Mouse (Mus musculus) intestine, embryonic 16.5 days (tissue): ENCODE results near the gene Map10. TPM values are rescaled to one million over a fixed set of nuclear protein-coding genes. Genes with fewer than 3 reads are reported as not detected.

Experiments used
- ATAC-seq: fragments of 200-750 bp; cut with Nextera tagmentation; 2 replicates; pipeline ENCODE4 v1.8.0; 2017; ENCODE audit warnings: moderate TSS enrichment, moderate library complexity
- H3K27ac ChIP-seq: fragments of 300-500 bp; sonication (generic); 2 replicates; pipeline ENCODE4 v1.5.1; 2014; ENCODE audit warnings: mild to moderate bottlenecking, low read length
- H3K27me3 ChIP-seq: fragments of 300-500 bp; sonication (generic); replicated peaks from 2 replicates; pipeline ENCODE4 v1.6.1; 2014; ENCODE audit warnings: low read length, control low read depth, mixed read lengths; ENCODE audit not compliant: control insufficient read depth, insufficient read depth
- H3K36me3 ChIP-seq: fragments of 300-500 bp; sonication (generic); 2 replicates; pipeline ENCODE4 v1.6.1; 2014; ENCODE audit warnings: low read length, control low read depth; ENCODE audit not compliant: control insufficient read depth, insufficient read depth
- H3K4me1 ChIP-seq: fragments of 300-500 bp; sonication (generic); 2 replicates; pipeline ENCODE4 v1.6.1; 2014; ENCODE audit warnings: low read length, control low read depth, mixed read lengths; ENCODE audit not compliant: control insufficient read depth, insufficient read depth
- H3K4me2 ChIP-seq: fragments of 300-500 bp; sonication (generic); 2 replicates; pipeline ENCODE4 v1.6.1; 2014; ENCODE audit warnings: low read depth, low read length, control low read depth
- H3K4me3 ChIP-seq: fragments of 300-500 bp; sonication (generic); 2 replicates; pipeline ENCODE4 v1.5.1; 2014; ENCODE audit warnings: mild to moderate bottlenecking, low read length
- H3K9ac ChIP-seq: fragments of 300-500 bp; sonication (generic); 2 replicates; pipeline ENCODE4 v1.6.1; 2014; ENCODE audit warnings: low read depth, low read length
- H3K9me3 ChIP-seq: fragments of 300-500 bp; sonication (generic); 2 replicates; pipeline ENCODE4 v1.6.1; 2016; ENCODE audit warnings: low read length, control low read depth; ENCODE audit not compliant: control insufficient read depth
- WGBS: fragments of 180-500 bp; shearing (Covaris S2); extraction: QIAGEN DNeasy Blood & Tissue Kit; methylation state at CpG from one replicate; pipeline ENCODE4 v1.1.7; 2014; 5-methylcytosine and 5-hydroxymethylcytosine counted together
- polyA plus RNA-seq: library from polyadenylated mRNA; unstranded; fragments of >200 nt; fragmentation: Nextera tagmentation; extraction: Ambion mirVana; gene quantifications from 2 replicates; pipeline ENCODE4 v1.2.1, GENCODE M21; 2015

Map10 gene
- polyA plus RNA-seq, 1 experiment from 2014 or later: 3.5 TPM

DNA sequence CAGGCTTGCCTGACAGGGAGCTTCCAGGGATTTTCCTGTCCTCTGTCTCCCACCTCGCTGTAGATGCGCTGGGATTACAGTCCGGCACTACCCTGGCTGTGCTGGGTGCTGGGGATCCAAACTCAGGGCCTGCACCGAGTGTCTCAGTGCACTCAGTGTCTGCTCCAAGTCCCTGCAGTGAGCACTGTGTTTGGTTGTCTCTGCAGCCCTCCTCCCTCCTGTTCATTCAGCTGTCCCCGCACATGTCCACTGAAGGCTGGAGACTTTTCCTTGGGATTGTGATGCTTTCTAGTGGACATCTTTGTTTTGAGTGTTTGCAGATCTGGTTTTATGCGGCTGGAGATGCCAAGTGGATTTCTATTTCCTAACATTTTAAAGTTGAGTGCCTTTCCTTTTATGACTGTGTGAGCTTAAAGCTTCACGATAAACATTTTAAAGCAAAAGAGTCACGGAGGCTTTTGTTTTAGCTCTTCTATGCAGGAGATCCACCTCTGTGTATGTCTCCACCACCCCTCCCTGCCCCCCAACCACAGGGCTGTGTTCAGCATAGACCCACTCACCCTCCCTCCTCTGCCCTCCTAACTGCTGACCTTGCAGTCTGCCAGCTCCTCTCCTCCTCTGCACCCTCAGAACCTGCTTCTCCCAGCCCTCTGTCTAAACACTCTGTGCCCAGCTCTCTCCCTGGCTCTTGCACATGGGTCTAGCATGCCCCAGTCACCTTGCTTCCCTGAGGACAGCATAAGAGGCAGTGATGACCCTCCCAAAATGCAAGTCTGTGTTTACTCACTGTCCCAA, 9.4 kb downstream of the Map10 start:
- no peak for ATAC-seq
- 59% methylated on average over 8 of the region's 8 CpGs for WGBS
- no peaks in the 10 kb centered on the region for H3K9me3 ChIP-seq
- H3K36me3 ChIP-seq: no peaks in the 10 kb centered on the region
- no peak overlapping the region for H3K27ac ChIP-seq
- H3K4me3 ChIP-seq: no peak overlapping the region
- H3K4me2 ChIP-seq: no peak overlapping the region
- no peaks in the 10 kb centered on the region for H3K4me1 ChIP-seq
- no peaks in the 10 kb centered on the region for H3K27me3 ChIP-seq
- H3K9ac ChIP-seq: no peak overlapping the region

DNA sequence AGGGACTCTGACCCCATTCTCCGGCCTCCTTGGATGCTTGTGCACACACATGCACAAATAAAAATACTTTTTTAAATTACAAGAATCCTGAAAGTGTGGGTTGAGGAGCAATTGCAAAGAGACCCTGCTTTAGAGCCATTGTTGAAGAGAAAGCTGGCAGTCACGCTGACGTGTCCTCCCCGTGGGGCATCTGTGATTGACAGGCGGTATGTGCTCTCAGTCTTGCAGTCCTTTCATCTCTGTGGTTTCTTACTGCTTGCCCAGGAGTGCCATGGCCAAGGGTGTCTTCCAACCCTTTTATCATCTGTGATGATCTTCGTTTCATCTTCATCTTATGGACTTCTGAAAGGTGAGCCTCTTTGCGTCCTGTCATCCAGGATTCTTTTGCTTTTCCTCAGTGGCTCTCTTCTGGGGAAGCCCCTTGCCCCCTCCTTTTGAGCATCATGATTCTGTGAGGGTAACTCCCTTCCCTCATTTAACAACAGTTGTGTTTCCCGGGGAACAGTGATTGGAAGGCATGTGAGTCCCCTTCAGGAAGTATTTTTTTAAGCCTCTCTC, 11.3 kb downstream of the Map10 start:
- no peaks in the 10 kb centered on the region for H3K36me3 ChIP-seq
- no peaks in the 10 kb centered on the region for H3K27me3 ChIP-seq
- H3K9ac ChIP-seq: no peak overlapping the region
- no peak overlapping the region for H3K27ac ChIP-seq
- no peak overlapping the region for H3K4me2 ChIP-seq
- ATAC-seq: no peak
- no peaks in the 10 kb centered on the region for H3K4me1 ChIP-seq
- no peak overlapping the region for H3K4me3 ChIP-seq
- 53% methylated on average over 8 of the region's 8 CpGs for WGBS
- no peaks in the 10 kb centered on the region for H3K9me3 ChIP-seq

DNA sequence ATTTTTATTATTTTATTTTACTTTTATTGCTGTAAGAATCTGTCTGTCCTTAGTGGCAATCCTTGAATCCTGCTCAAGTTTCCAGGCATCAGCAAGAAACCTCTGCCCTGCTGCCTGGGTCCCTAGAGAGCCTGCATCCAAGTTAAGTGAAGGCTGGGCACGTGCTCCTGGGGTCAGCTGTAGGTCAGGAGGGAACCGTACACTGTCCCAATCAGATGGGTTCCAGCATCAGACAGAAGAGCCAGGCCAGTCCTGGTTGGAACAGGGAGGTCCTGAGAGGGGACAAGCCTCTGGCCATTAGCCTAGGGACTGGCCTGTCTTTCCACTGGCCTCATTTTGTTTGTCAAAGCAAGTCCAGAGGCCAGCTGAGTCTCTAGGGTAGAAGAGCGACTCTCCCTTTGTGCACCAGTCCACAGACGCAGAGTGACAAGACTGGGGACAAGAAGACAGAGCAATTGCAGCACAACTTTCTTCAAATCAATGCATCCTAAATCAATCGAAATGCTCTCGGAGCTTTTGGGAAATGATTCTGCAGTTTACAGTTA, 15.7 kb downstream of the Map10 start:
- Histone ChIP-seq H3K4me2 (no peak overlapping the region), H3K27ac (no peak overlapping the region), H3K27me3 (no peaks in the 10 kb centered on the region), H3K9ac (no peak overlapping the region), H3K4me3 (no peak overlapping the region), H3K36me3 (no peaks in the 10 kb centered on the region), H3K9me3 (no peaks in the 10 kb centered on the region), H3K4me1 (no peaks in the 10 kb centered on the region)
- ATAC-seq: no peak
- 60% methylated on average over 6 of the region's 6 CpGs for WGBS

DNA sequence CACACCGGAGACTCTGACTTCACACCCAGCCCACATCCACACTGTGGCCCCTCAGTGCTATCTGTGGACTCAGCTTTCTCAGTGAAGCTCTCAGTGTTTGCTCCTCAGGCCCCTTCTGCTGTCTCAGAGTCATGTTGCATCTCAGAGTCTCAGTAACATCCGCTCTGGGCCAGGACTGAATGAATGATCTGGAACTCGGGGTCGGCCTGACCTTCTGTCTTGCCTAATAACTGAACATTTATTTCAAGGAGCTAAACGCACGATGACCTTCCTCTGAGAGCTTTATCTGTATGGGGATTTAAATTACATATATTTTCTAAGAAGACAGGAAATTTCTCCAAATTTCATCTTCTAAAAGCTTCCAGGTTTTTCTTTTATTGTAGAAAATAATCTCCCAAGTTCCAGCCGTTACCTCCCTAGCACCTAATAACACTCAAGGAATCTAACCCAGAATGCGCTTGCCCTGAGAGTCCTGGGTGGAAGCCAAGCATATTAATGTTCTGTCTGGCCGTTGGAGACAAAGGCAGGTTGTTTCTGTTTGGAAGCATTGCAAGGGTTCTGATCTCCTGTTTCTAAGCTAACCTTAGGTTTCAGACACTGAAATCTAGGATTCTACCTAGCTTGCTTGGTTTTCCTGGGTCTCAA, 16.7 kb downstream of the Map10 start:
- no peak overlapping the region for H3K27ac ChIP-seq
- no peak for ATAC-seq
- H3K9me3 ChIP-seq: no peaks in the 10 kb centered on the region
- 78% methylated on average over 9 of the region's 9 CpGs for WGBS
- no peaks in the 10 kb centered on the region for H3K36me3 ChIP-seq
- no peak overlapping the region for H3K4me2 ChIP-seq
- no peaks in the 10 kb centered on the region for H3K4me1 ChIP-seq
- no peaks in the 10 kb centered on the region for H3K27me3 ChIP-seq
- H3K9ac ChIP-seq: no peak overlapping the region
- H3K4me3 ChIP-seq: no peak overlapping the region

DNA sequence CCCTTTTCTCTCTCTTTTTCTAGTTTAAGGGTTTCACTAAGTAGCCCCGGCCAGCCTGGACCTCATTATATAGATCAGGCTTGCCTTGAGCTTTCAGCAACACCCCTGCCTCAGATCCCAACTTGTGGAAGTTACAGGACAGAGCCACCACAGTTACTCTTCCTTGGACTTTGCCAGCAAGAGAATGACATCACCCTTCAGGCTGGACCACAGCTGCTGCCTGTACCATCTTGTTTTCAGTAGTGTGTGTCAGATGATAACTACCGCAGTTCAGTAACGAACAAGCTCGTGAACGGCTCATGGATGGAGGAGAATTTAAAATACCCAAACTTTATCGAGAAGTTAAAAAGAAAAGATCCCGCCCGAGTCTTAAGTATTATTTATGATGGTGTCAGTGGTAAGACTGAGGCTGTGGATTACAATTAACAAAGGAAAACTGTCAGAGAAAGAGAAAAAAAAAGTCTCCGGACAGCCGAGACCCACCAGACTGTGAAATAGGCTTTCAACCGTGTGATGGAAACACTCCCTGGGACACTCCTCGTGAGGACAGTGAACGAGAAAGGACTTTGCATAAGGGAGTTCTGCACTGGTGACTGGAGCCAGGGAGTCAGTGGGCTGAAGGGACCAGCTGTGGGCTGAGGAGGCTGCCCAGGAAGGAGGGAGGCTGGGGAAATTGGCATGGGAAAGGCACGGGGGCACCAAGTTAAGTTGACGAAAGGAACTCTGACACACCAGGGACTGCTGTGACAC, 20.7 kb downstream of the Map10 start:
- no peak overlapping the region for H3K4me3 ChIP-seq
- no peak overlapping the region for H3K9ac ChIP-seq
- H3K4me1 ChIP-seq: no peaks in the 10 kb centered on the region
- no peak overlapping the region for H3K27ac ChIP-seq
- H3K4me2 ChIP-seq: no peak overlapping the region
- no peaks in the 10 kb centered on the region for H3K9me3 ChIP-seq
- ATAC-seq: no peak
- WGBS: 78% methylated on average over 15 of the region's 15 CpGs
- H3K36me3 ChIP-seq: no peaks in the 10 kb centered on the region
- no peaks in the 10 kb centered on the region for H3K27me3 ChIP-seq

DNA sequence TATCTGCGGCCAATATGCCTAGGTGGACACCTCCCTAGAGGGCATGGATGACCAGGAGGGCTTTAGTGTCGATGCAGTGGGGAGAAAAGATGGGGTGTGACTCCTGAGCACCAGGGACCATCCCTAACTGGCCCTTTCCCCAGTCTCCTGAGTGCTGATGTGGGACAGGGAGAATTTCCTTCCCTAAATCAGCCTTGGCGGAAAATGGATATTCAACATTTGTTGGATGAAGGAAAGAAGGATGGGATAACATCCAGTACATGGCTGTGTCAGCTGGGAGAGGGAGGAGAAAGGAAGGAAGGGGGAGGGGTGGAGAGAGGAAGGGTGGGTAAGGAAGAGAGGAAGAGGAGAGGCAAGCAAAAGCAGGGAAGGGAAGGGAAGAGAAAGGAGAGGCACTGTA, 21.3 kb downstream of the Map10 start:
- Histone ChIP-seq H3K9ac (no peak overlapping the region), H3K36me3 (no peaks in the 10 kb centered on the region), H3K4me2 (no peak overlapping the region), H3K9me3 (no peaks in the 10 kb centered on the region), H3K27me3 (no peaks in the 10 kb centered on the region), H3K4me3 (no peak overlapping the region), H3K27ac (no peak overlapping the region), H3K4me1 (no peaks in the 10 kb centered on the region)
- no peak for ATAC-seq
- WGBS: 91% methylated on average over 3 of the region's 3 CpGs

DNA sequence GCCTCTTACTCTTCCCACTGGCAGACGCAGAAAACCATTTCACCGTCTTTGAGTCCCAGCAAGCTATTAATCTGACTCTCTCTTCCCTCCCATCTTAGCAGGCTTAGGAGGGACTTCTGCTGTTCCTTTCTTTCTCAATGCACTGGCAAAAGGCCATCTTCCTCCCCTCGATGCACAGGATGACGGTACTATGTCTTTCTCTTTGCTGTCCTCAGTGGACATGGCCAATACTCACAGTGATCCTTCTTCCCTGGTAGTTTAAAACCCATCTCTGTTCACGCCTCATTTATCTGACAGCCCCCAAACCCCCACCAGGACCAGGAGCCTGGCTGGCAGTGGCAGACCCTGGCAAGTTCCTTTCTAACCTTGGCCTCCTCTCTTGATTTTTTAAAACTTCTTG, 22.8 kb downstream of the Map10 start:
- Histone ChIP-seq H3K27me3 (no peaks in the 10 kb centered on the region), H3K36me3 (no peaks in the 10 kb centered on the region), H3K4me2 (no peak overlapping the region), H3K9ac (no peak overlapping the region), H3K4me3 (no peak overlapping the region), H3K4me1 (no peaks in the 10 kb centered on the region), H3K9me3 (no peaks in the 10 kb centered on the region), H3K27ac (no peak overlapping the region)
- WGBS: 47% methylated on average over 5 of the region's 5 CpGs
- ATAC-seq: no peak

DNA sequence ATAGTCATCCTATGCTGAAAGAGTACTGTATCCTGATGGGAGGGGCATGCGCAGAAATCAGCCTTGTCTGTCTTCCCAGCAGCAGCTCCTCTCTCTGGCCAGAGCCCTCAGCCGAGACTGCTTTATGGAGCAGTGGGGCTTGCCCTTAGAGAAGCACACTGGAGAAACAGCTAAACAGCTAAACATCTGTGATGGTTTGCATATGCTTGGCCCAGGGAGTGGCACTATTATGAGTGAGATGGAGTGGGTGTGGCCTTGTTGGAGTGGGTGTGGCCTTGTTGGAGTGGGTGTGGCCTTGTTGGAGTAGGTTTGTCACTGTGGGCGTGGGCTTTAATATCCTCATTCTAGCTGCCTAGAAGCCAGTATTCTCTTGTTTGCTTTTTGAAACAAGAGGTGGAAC, 23.6 kb downstream of the Map10 start:
- Histone ChIP-seq H3K9ac (no peak overlapping the region), H3K4me2 (no peak overlapping the region), H3K27ac (no peak overlapping the region), H3K27me3 (no peaks in the 10 kb centered on the region), H3K4me1 (no peaks in the 10 kb centered on the region), H3K9me3 (0 out of 2 replicates have a peak, but pooled peaks cover under 1% of the 10 kb centered on the region), H3K4me3 (no peak overlapping the region), H3K36me3 (no peaks in the 10 kb centered on the region)
- WGBS: 78% methylated on average over 3 of the region's 3 CpGs
- ATAC-seq: no peak

DNA sequence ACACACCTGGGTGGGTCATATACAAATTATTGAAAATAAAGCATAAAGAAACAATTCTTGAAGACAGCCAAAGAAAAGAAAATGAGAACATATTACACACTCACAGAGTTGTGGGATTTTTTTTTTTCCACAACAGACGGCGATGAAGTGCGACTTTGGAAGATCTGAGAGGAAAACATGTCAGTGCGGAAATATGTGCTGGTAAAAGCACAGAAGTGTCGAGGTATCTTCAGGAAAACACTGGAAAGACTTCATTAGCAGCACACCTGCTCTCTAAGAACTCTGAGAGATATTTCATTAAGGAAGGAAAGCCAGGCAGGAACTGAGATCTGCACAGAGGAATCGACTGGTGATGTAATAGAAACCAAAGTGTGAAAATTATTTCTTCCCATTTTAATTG, 26.3 kb downstream of the Map10 start:
- no peaks in the 10 kb centered on the region for H3K4me1 ChIP-seq
- no peaks in the 10 kb centered on the region for H3K27me3 ChIP-seq
- 86% methylated on average over 6 of the region's 6 CpGs for WGBS
- H3K27ac ChIP-seq: no peak overlapping the region
- no peak overlapping the region for H3K4me2 ChIP-seq
- no peaks in the 10 kb centered on the region for H3K36me3 ChIP-seq
- H3K9me3 ChIP-seq: 0 out of 2 replicates have a peak, but pooled peaks cover 7% of the 10 kb centered on the region
- H3K9ac ChIP-seq: no peak overlapping the region
- no peak overlapping the region for H3K4me3 ChIP-seq
- no peak for ATAC-seq
